Mouse (Mus musculus): Measurements from ENCODE around the gene Tor4a. TPM values are rescaled to one million over a fixed set of nuclear protein-coding genes. Genes with fewer than 3 reads are reported as not detected.

The Tor4a gene
- polyA plus RNA-seq, 1 experiment, result 11.1 TPM

DNA sequence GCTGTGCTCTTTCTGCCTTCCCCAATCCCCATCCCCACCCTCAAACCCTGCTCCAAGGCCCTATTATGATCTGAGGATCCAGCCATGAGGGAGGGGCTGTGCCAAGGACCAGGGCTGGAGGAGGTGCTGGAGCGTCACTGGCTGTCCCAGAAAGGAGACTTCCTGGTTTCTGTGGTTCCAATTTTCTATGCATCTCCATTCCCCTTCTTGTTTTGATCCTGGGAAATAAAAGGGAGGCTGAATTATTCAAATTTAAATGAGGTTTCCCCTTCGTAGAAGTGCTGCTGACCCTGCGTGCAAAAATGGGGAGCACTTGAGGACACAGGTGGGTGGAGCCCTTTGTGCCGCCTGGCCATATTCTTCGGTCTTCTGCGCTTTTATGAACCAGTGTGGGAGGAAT, 14.0 kb downstream of the Tor4a start:
- TF ChIP-seq GATA1 (IDR thresholded peaks at IDR 0.05; ENCODE audit: low read length), result no peak

- no peak for TF ChIP-seq GATA1 (IDR thresholded peaks at IDR 0.05; ENCODE audit: low read length)
Observed at GRCm38 (mm10) chr2:25181891-25182397, 14.7 kb downstream of the Tor4a start.

- no peak for TF ChIP-seq GATA1 (IDR thresholded peaks at IDR 0.05; ENCODE audit: low read length)
Observed at GRCm38 (mm10) chr2:25180973-25181890, 15.5 kb downstream of the Tor4a start.

DNA sequence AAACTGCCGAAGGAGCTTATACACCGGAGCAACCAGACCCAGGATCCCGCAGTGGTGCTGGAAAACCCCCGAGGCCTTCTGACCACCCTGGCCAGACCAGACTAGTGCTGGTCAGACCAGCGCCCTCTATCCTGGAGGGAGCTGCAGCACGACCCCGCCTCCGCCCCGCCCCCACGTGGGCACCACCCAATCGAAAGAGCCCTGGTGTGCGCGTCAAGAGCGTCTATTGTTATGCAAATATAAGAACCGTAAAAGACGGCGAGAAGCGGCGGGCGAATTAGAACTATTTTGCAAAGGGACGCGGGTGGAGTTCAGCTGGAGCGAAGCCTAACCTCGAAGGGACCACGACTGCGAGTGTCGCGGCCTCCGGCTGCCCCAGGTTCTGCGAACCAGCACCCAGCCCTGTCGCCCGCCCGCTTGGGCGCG, 16.2 kb downstream of the Tor4a start, which contains the start of gene Nrarp:
TSS of gene Nrarp (plus strand) at position 281 of the 426 bp plus-strand sequence.
- TF ChIP-seq GATA1 (IDR thresholded peaks at IDR 0.05; ENCODE audit: low read length), result no peak

DNA sequence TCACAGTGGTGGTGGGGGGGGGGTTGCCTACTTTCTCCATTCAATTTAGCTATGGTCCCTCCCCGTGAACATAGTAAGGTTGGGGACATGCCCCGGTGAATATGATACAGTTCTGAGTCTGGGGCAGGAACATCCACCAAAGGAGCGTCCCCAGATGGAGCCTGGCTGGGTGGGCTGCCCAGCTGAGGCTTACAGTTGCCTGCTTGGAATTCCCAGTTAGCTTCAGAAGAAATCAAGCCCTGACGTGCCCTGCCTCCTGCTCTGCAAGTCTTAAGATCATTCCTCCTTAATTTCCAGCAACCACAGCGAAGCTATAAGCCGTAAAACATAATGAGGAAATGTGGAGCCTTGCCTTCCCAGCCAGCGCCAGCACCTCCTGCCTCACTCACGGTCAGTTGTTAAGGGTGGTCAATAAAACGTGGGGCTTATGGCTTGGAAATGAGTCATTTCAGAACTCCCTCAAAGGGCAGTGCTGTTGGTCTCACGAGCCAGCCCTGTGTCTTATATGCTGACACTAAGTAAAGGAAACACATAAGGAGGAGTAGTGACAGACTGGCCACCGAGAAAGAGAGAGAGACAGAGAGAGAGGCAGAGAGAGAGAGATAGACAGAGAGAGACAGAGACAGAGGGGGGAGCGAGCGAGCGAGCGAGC, 17.0 kb downstream of the Tor4a start:
- no peak for TF ChIP-seq GATA1 (IDR thresholded peaks at IDR 0.05; ENCODE audit: low read length)

DNA sequence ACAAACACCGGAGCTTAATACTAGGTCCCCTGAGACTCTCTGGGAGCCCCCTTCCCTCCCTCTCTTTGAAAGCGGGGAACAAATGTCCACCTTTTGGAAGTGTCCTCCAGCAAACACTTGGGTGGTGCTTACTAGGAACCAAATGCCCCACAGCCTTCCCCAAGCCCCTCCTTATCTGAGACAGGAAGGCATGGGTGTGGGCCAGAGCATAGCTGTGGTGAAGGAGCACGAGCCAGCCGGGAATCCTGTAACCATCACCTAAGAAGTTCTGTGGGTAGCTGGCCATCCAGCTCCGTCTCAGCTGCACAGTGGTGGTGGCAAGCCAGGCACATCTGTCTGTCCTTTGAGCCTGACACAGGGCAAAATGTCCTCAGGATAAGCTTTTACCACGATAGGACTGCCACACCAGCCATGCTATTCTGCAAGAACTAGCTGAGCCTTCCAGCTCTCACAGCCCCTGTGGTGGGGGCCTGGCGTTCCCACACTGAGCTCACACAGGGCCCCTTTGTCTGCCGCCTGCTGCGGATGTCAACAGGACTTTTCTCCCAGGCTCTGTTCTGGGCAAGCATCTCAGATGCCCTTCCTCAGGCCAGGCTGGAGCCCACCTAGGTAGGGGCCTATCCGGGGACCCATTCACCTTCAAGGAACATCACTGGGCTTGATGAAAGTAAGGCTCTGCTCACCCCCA, 18.3 kb downstream of the Tor4a start:
- TF ChIP-seq GATA1 (IDR thresholded peaks at IDR 0.05; ENCODE audit: low read length), result no peak

- no peak for TF ChIP-seq GATA1 (IDR thresholded peaks at IDR 0.05; ENCODE audit: low read length)
Observed at GRCm38 (mm10) chr2:25177685-25178084, 19.0 kb downstream of the Tor4a start.

DNA sequence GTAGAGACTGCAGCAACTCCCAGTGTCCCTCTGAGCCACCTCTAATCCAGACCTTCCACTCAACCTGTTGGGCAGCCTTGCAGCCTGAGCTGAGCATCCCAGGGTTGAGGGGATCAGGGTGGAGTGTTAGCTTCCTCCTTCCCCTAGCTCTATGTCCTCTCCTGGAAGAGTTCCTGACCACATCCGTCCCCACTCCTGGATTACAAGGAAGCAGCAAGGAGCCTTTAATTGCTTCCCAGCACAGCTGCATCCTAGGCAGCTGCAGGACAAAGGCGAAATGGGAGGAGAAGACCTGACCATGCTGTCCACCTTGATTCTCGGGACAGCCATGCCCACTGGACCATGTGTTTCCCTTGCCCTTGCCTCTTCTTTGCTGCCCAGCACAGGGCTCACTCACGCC, 19.6 kb downstream of the Tor4a start:
- TF ChIP-seq GATA1 (IDR thresholded peaks at IDR 0.05; ENCODE audit: low read length), result no peak

DNA sequence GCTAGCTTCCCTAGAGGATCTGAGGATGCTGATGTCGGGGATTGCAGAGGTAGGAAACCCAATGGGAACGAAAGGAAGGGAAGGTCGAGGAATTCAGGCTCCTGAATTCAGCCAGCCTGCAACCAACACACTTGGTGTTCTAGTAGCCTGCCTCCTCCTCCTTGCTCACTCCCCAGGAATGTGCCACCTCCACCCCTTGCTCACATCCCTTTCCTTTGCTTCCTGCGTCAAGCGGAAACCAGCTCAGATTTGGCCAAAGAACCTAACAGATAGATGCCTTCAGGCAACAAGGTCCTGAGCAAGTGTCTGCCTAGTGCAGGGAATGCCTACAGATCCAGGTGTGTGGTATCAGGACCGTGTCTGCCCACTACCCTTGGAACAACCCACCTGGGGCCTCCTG, 20.1 kb downstream of the Tor4a start:
- no peak for TF ChIP-seq GATA1 (IDR thresholded peaks at IDR 0.05; ENCODE audit: low read length)

DNA sequence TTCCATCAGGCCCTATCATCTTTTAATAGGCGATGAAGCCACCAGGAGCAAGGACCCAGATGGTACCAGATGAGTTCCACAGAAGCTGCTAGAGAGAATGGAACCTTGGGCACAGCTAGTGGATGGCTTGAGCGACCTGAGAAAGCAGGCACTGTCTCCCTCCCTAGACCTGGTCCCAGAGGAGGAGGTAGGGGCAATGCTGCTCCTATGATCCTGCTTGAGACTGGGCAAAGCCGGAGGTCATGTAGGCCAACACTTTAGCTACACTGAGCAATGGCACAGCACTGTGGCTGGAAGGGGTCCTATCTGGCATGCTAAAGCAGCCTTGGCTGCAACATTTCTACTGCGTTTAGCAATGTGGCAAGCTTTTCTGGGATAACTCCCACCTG, 21.0 kb downstream of the Tor4a start:
- TF ChIP-seq GATA1 (IDR thresholded peaks at IDR 0.05; ENCODE audit: low read length), result no peak

GRCm38 (mm10) chr2:25174866-25175689, 21.6 kb downstream of the Tor4a start:
- no peak for TF ChIP-seq GATA1 (IDR thresholded peaks at IDR 0.05; ENCODE audit: low read length)

- TF ChIP-seq GATA1 (IDR thresholded peaks at IDR 0.05; ENCODE audit: low read length), result no peak
Observed at GRCm38 (mm10) chr2:25173821-25174220, 22.9 kb downstream of the Tor4a start.

GRCm38 (mm10) chr2:25172629-25173028, 24.1 kb downstream of the Tor4a start:
- no peak for TF ChIP-seq GATA1 (IDR thresholded peaks at IDR 0.05; ENCODE audit: low read length)

- TF ChIP-seq GATA1 (IDR thresholded peaks at IDR 0.05; ENCODE audit: low read length), result no peak
Observed at GRCm38 (mm10) chr2:25171769-25172153, 24.9 kb downstream of the Tor4a start.

Measured in G1E-ER4 (cell line).